Mouse (Mus musculus) C2C12 (cell line): ENCODE results near the gene Sox8. TPM values are rescaled to one million over a fixed set of nuclear protein-coding genes. Genes with fewer than 3 reads are reported as not detected.
A peak's percentile ranks its signal among the peaks of the same experiment; 100 is the strongest.

Experiments used
- H3K27me3 ChIP-seq: one replicate; pipeline ENCODE4 v1.6.1; 2011; ENCODE audit not compliant: control insufficient read depth, insufficient read depth, insufficient read length
- H3K36me3 ChIP-seq: one replicate; pipeline ENCODE4 v1.6.1; 2011; ENCODE audit not compliant: control insufficient read depth, insufficient read depth
- H3K4me3 ChIP-seq: one replicate; pipeline ENCODE4 v1.5.1; 2011; ENCODE audit warnings: mild to moderate bottlenecking, control low read depth; ENCODE audit not compliant: poor library complexity, insufficient read depth, severe bottlenecking
- H3K79me2 ChIP-seq: one replicate; pipeline ENCODE4 v1.6.1; 2011; ENCODE audit not compliant: control insufficient read depth, insufficient read depth
- H3K79me3 ChIP-seq: one replicate; pipeline ENCODE4 v1.6.1; 2011; ENCODE audit warnings: low read depth, control low read depth
- H3ac ChIP-seq: one replicate; pipeline ENCODE3; 2011; ENCODE audit warnings: low read depth; ENCODE audit not compliant: control insufficient read depth, insufficient read length
- CEBPB ChIP-seq: IDR thresholded peaks from one replicate; pipeline ENCODE4 v1.6.1; 2011; ENCODE audit warnings: low read depth, mild to moderate bottlenecking, control low read depth, moderate library complexity
- CTCF ChIP-seq: IDR thresholded peaks from one replicate; pipeline ENCODE4 v1.5.1; 2011; ENCODE audit not compliant: control insufficient read depth, insufficient read depth, insufficient read length
- FOSL1 ChIP-seq: IDR thresholded peaks from one replicate; pipeline ENCODE4 v1.8.0; 2011; ENCODE audit warnings: mild to moderate bottlenecking, low read length; ENCODE audit not compliant: poor library complexity, insufficient read depth, severe bottlenecking
- MAX ChIP-seq: IDR thresholded peaks from one replicate; pipeline ENCODE4 v1.6.1; 2011; ENCODE audit warnings: mild to moderate bottlenecking, control low read depth
- MYOD1 ChIP-seq: IDR thresholded peaks from one replicate; pipeline ENCODE4 v1.6.1; 2011; ENCODE audit warnings: low read depth; ENCODE audit not compliant: control insufficient read depth, insufficient read length
- MYOG ChIP-seq: IDR thresholded peaks from one replicate; pipeline ENCODE4 v1.6.1; 2011; ENCODE audit not compliant: control insufficient read depth, insufficient read length; ENCODE audit errors: extremely low read depth
- USF1 ChIP-seq: IDR thresholded peaks from one replicate; pipeline ENCODE4 v1.6.1; 2011; ENCODE audit warnings: low read depth, mild to moderate bottlenecking, control low read depth, moderate library complexity
- polyA plus RNA-seq: library from polyadenylated mRNA; unstranded; fragments of >200 nt; fragmentation: generic; extraction: Trizol; gene quantifications from one replicate; pipeline ENCODE4 v1.2.1, GENCODE M21; 2012; ENCODE audit warnings: missing spikeins

Gene Sox8
- polyA plus RNA-seq, 1 experiment, result 0.99 TPM

DNA sequence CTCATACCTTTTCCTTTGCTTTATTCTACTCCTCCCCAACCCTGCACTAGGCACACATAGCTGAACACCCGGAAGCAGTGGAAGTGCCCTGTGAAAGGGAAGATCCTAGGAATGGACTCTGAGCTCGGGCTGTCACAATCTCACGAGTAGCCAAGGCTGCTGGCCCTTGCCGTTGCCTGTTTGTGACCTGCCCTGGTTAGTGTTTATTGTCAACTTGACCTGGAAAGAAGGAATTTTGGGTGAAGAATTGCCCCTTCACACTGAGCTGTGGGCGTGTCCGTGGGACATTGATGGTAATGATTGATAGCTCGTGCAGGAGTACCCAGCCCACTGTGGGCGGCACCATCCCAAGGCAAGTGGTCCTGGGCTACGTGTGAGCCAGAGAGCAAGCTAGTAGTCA lies 14.2 kb upstream of the Sox8 start:
- Histone ChIP-seq H3K4me3 (no peak overlapping the region), H3K79me3 (no peaks in the 10 kb centered on the region), H3K27me3 (no peaks in the 10 kb centered on the region), H3ac (no peak overlapping the region), H3K79me2 (no peaks in the 10 kb centered on the region), H3K36me3 (peaks cover 11% of the 10 kb centered on the region)
- TF ChIP-seq FOSL1, result no peak
- no peak for TF ChIP-seq USF1
- no peak for TF ChIP-seq MYOD1
- TF ChIP-seq CEBPB, result no peak
- TF ChIP-seq CTCF, result no peak
- TF ChIP-seq MAX, result no peak
- no peak for TF ChIP-seq MYOG

DNA sequence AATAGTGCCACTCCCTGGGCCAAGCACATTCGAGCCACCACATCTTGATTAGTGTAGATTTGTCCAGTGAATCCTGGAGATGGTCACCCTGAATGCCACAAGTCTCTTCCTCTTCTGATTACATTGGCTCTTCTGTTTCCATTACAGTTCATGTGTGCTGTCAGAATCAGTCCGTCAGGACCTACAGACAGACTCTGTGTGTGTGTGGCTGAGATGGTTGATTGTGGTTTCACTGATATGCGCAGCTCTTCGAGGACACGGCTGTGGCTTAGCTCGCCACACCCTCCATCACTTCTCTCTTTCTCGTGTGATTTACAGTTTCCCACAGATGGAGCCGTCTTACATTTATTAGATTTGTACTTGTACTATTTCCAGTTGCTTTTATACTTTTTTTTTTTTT lies 13.4 kb upstream of the Sox8 start:
- TF ChIP-seq CEBPB, result no peak
- no peak for TF ChIP-seq FOSL1
- TF ChIP-seq MYOD1, result no peak
- TF ChIP-seq MAX, result no peak
- no peak for TF ChIP-seq CTCF
- TF ChIP-seq USF1, result no peak
- no peak for TF ChIP-seq MYOG
- H3ac ChIP-seq, result no peak overlapping the region

GRCm38 (mm10) chr17:25583099-25583498 lies 12.6 kb upstream of the Sox8 start:
- H3K27me3 ChIP-seq, result no peaks in the 10 kb centered on the region
- no peak for TF ChIP-seq MYOG

More for the DNA sequence above, 13.4 kb upstream of the Sox8 start:
- Histone ChIP-seq H3K27me3 (no peaks in the 10 kb centered on the region), H3K4me3 (no peak overlapping the region), H3K36me3 (peaks cover 11% of the 10 kb centered on the region), H3K79me3 (no peaks in the 10 kb centered on the region), H3K79me2 (no peaks in the 10 kb centered on the region)

DNA sequence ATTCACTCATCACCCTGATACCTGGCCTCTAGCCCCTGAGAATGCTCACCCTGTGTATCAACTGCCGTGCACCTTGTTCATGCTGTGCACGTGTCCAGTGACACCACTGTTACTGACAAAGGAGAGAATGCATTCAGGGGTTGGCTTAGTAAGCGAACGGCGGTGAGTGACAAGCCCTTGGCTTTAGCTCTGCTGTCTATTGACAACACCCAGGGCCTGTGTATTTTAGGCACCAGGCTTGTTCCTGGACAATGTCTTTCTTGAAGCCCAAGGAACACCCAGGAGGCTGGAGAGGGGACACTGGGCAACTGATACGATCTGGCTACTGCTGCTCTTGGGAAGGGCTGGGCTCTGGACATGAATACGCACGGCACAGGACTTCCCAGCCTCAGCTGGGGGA lies 11.6 kb upstream of the Sox8 start:
- TF ChIP-seq CTCF, result no peak

More at GRCm38 (mm10) chr17:25583099-25583498, 12.6 kb upstream of the Sox8 start:
- H3K79me3 ChIP-seq, result no peaks in the 10 kb centered on the region
- no peak overlapping the region for H3ac ChIP-seq
- no peaks in the 10 kb centered on the region for H3K79me2 ChIP-seq
- no peak overlapping the region for H3K4me3 ChIP-seq
- H3K36me3 ChIP-seq, result peaks cover 11% of the 10 kb centered on the region

DNA sequence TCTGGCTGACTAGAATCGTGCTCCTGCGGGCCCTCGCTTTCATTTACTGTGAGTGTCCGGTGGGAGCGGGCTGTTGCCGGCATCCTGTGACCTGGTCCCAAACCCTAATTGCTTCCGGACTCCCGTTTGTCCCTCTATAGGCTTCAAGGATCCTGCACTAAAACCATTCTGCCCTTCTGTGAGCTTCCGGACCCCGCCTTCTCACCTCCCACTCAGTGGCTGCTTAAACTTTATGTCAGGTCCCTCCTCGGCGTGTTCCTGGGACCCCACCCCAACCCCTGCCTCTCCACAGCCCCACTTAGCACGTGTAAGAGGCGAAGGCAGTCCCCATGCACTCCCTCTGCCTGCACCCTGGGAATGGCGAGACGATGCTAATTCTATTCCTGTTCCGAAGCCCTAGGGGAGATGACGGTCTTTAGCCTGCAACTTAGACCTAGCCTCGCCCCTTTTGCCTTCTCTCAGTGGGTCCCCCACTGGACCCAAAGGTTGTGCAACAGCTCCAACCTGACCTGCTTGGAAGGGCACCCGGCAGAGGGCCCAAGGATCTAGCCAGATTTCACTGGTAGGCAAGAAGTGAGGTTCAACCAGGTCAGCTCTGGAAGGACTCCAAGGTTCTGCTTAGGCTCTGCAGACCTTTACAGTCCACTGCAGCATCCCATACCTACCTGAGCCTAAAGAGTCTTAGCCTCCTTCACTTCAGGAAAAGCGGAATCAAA lies 9.0 kb upstream of the Sox8 start:
- Histone ChIP-seq H3K79me3 (no peaks in the 10 kb centered on the region), H3K36me3 (no peaks in the 10 kb centered on the region), H3ac (peak overlapping the region; percentile 89), H3K27me3 (no peaks in the 10 kb centered on the region), H3K79me2 (no peaks in the 10 kb centered on the region), H3K4me3 (peak overlapping the region; percentile 72)
- TF ChIP-seq CEBPB (peak; percentile 43), MYOD1 (no peak)

More for the DNA sequence above, 11.6 kb upstream of the Sox8 start:
- Histone ChIP-seq H3K4me3 (no peak overlapping the region), H3ac (no peak overlapping the region), H3K27me3 (no peaks in the 10 kb centered on the region), H3K79me3 (no peaks in the 10 kb centered on the region), H3K79me2 (no peaks in the 10 kb centered on the region), H3K36me3 (peaks cover 7% of the 10 kb centered on the region)

DNA sequence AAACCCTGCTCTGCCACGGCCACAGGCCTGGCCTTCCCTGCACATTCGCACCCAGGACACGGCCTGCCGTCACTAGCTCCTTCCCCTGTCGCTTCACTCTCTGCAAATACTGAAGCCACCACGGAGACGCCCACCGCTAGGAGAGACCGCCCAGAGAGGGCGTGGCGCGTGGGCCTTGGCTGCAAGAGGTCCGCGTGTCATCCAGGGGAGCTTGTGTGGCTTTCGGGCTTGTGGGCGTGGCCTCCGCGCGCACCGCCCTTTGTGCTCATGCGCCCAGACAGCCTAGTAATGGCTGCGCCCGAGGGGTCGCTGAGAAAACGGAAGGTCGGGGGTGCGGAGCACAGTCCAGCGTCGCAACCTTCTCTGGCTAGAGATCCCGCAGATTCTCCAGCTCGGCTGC lies 8.4 kb upstream of the Sox8 start, which contains the start of gene Lmf1:
TSS of gene Lmf1 (plus strand) at position 166 of the 400 bp plus-strand sequence.
- Histone ChIP-seq H3K79me2 (no peaks in the 10 kb centered on the region), H3K27me3 (no peaks in the 10 kb centered on the region), H3K36me3 (no peaks in the 10 kb centered on the region), H3ac (peak within 1 kb of the TSS; percentile 89), H3K4me3 (peak within 1 kb of the TSS; percentile 72), H3K79me3 (no peaks in the 10 kb centered on the region)
- TF ChIP-seq MAX (peak; percentile 77), USF1 (no peak)

GRCm38 (mm10) chr17:25577702-25578101 lies 7.2 kb upstream of the Sox8 start:
- H3K36me3 ChIP-seq, result no peaks in the 10 kb centered on the region
- no peaks in the 10 kb centered on the region for H3K79me2 ChIP-seq
- no peak overlapping the region for H3ac ChIP-seq
- H3K27me3 ChIP-seq, result no peaks in the 10 kb centered on the region
- TF ChIP-seq FOSL1 (no peak), CEBPB (no peak), MYOG (no peak), MAX (no peak), USF1 (no peak)
- no peaks in the 10 kb centered on the region for H3K79me3 ChIP-seq
- no peak overlapping the region for H3K4me3 ChIP-seq
